Mouse (Mus musculus) heart, embryonic 16.5 days (tissue): ENCODE measurements around the gene Dclk1. TPM values are rescaled to one million over a fixed set of nuclear protein-coding genes. Genes with fewer than 3 reads are reported as not detected.

Source experiments
- ATAC-seq: fragments of 200-750 bp; cut with Nextera tagmentation; replicated peaks from 2 replicates; pipeline ENCODE4 v1.8.0; 2017; ENCODE audit warnings: moderate number of reproducible peaks; ENCODE audit not compliant: insufficient read depth, low FRiP score; ENCODE audit errors: extremely low read depth
- H3K27ac ChIP-seq: fragments of 300-500 bp; sonication (generic); 2 replicates; pipeline ENCODE4 v1.5.1; 2014; ENCODE audit warnings: mild to moderate bottlenecking, low read length, control low read depth, moderate library complexity
- H3K27me3 ChIP-seq: fragments of 300-500 bp; sonication (generic); 2 replicates; pipeline ENCODE4 v1.6.1; 2014; ENCODE audit warnings: low read length, mixed read lengths; ENCODE audit not compliant: control insufficient read depth, insufficient read depth
- H3K36me3 ChIP-seq: fragments of 300-500 bp; sonication (generic); 2 replicates; pipeline ENCODE4 v1.6.1; 2014; ENCODE audit not compliant: control insufficient read depth, insufficient read depth
- H3K4me1 ChIP-seq: fragments of 300-500 bp; sonication (generic); 2 replicates; pipeline ENCODE4 v1.6.1; 2014; ENCODE audit warnings: low read length, mixed read lengths; ENCODE audit not compliant: control insufficient read depth, insufficient read depth
- H3K4me2 ChIP-seq: fragments of 300-500 bp; sonication (generic); 2 replicates; pipeline ENCODE4 v1.6.1; 2014; ENCODE audit warnings: low read depth, mild to moderate bottlenecking, control low read depth, low read length
- H3K4me3 ChIP-seq: fragments of 300-500 bp; sonication (generic); 2 replicates; pipeline ENCODE4 v1.5.1; 2014; ENCODE audit warnings: mild to moderate bottlenecking, control low read depth, low read length
- H3K9ac ChIP-seq: fragments of 300-500 bp; sonication (generic); 2 replicates; pipeline ENCODE4 v1.6.1; 2014; ENCODE audit warnings: low read length, control low read depth
- H3K9me3 ChIP-seq: fragments of 300-500 bp; sonication (generic); replicated peaks from 2 replicates; pipeline ENCODE4 v1.6.1; 2016; ENCODE audit warnings: low read length; ENCODE audit not compliant: control insufficient read depth
- WGBS: fragments of 180-500 bp; shearing (Covaris S2); extraction: QIAGEN DNeasy Blood & Tissue Kit; methylation state at CpG from one replicate; pipeline ENCODE4 v1.1.7; 2014; 5-methylcytosine and 5-hydroxymethylcytosine counted together
- polyA plus RNA-seq: library from polyadenylated mRNA; unstranded; fragments of >200 nt; fragmentation: Nextera tagmentation; extraction: Ambion mirVana; gene quantifications from 2 replicates; pipeline ENCODE4 v1.2.1, GENCODE M21; 2015

Dclk1 gene
- polyA plus RNA-seq, 1 experiment from 2014 or later, result 5.4 TPM

DNA sequence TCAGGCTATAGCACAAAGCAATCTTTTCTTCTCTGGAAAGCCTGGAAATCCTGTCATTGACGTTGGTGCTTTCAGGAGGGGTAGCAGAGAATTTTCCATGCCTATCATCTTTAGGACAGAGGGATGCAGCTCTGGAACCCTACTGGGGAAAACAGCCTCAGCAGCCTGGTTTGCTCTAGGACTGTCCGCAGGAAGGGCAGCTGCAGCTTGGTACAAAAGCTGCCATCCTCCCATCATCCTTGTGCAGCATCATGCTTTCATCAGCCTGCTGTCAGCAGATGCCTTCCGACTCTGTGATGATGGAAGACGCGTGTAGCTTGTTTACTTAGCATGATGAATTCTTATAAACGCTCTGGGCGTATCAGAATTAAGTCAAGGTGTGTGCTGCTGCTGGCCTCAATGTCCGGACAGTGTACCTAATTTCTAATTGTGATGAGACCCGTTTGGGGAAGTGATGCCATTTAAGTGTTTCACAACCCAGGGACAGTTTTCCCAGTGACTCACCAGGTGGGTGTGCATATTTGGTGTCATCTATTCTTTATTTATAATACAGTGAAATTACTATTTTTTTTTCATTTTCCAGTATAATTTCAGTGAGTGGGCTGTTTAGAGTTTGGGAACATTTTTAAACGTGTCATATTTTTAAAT, 50.7 kb downstream of the Dclk1 start:
- Histone ChIP-seq H3K4me1 (no peaks in the 10 kb centered on the region), H3K9ac (no peak overlapping the region), H3K4me3 (no peak overlapping the region), H3K4me2 (no peak overlapping the region), H3K27ac (no peak overlapping the region), H3K27me3 (no peaks in the 10 kb centered on the region), H3K9me3 (no peaks in the 10 kb centered on the region), H3K36me3 (no peaks in the 10 kb centered on the region)
- no peak for ATAC-seq
- WGBS, result 74% methylated on average over 10 of the region's 10 CpGs

DNA sequence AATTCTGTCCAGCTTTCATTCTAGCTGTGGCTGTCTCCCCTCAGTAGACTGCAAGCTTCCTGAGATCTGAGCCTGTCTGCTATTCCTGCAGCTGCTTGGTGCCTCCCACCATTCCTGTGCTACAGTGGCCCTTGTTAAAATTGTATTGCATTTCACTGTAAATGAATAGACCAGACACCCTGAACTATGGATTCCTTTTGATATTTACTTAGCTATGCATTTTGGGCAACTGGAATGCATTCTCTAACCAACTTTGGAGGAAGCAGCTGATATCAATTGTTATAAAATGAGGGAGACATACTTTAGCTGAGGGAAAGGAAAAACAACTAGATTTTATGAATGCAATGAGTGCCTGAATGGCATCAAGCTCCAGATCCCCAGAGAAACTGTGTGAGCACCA, 63.5 kb downstream of the Dclk1 start:
- Histone ChIP-seq H3K4me1 (no peaks in the 10 kb centered on the region), H3K4me2 (no peak overlapping the region), H3K4me3 (no peak overlapping the region), H3K9ac (no peak overlapping the region), H3K36me3 (no peaks in the 10 kb centered on the region), H3K27me3 (no peaks in the 10 kb centered on the region), H3K27ac (no peak overlapping the region), H3K9me3 (0 out of 2 replicates have a peak, but pooled peaks cover 2% of the 10 kb centered on the region)
- ATAC-seq, result no peak

DNA sequence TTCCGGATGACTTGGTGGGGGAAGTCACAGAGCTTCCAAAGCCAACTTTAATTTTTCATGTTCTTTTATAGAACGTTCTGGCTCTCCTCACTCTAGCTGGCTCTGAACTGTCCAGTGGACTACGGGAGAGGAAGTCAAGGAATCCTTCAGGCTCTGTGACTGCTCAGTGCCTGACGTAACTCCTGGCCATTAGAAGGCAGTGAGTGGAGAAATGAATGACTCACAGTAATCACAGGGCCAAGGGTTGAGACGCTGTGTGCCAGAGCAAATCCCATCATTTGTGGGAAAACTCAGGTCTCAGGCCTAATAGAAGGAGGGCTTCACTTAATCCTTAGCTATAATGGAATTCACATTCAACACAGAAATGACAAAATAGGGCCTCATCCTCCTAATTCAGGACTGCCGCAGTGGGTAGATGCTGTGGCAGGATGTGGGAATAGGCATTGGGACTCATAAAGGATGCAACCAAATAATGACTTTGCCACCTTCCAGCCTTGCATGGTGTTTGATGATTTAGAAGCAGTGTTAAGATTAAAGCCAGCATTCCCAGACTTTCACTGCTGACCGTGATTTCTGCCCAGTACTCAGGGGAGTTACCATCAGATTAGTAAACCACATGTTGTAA, 65.5 kb downstream of the Dclk1 start:
- Histone ChIP-seq H3K9me3 (no peaks in the 10 kb centered on the region), H3K9ac (no peak overlapping the region), H3K27me3 (no peaks in the 10 kb centered on the region), H3K4me1 (no peaks in the 10 kb centered on the region), H3K4me2 (no peak overlapping the region), H3K36me3 (no peaks in the 10 kb centered on the region), H3K4me3 (no peak overlapping the region), H3K27ac (no peak overlapping the region)
- ATAC-seq, result peak; percentile 67; the same call in 1 of the 2 replicates
- WGBS, result 61% methylated on average over 7 of the region's 7 CpGs

DNA sequence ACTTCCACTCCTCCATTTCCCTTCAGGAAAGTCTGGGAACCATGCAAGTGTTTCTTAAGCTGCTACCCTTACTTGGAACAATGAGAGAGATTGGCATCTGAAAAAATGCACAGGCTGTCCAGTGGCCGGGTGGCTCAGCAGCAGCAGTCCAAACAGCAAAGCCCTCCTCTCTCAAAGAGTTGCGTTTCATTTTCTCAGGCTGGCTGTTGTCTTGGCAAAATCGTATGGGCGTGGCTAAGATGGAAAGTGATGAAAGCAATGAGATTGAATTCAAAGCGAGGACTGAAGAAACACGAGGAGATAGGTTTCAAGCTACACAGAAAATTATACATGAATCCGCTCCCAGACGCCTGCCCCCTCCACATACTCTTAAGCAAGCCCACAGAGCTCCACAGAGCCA, 67.8 kb downstream of the Dclk1 start:
- Histone ChIP-seq H3K27me3 (no peaks in the 10 kb centered on the region), H3K4me3 (no peak overlapping the region), H3K27ac (no peak overlapping the region), H3K36me3 (no peaks in the 10 kb centered on the region), H3K9ac (no peak overlapping the region), H3K9me3 (no peaks in the 10 kb centered on the region), H3K4me1 (no peaks in the 10 kb centered on the region), H3K4me2 (no peak overlapping the region)
- 56% methylated on average over 8 of the region's 8 CpGs for WGBS
- no peak for ATAC-seq

DNA sequence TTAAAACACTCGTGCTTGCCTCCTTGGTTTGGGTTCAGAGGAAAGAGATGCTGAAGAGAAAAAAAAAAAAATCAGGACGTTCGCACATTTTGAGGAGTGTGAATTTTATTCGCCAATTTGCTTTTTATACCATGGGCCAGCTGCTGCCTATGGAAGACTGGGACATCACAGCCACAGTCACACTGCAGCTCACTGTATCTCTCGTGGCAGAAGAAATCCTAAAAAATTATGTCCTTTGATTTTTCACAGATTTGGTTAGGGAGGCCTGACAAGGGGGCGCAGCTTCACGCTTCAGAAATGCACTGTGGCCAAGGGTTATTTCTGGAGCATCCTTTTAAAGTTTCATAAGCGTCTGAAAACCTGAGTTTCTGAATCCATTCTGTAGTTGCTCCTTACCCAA, 73.7 kb downstream of the Dclk1 start:
- H3K4me3 ChIP-seq, result no peak overlapping the region
- H3K27ac ChIP-seq, result no peak overlapping the region
- ATAC-seq, result no peak
- no peaks in the 10 kb centered on the region for H3K36me3 ChIP-seq
- no peaks in the 10 kb centered on the region for H3K27me3 ChIP-seq
- H3K4me2 ChIP-seq, result no peak overlapping the region
- H3K9ac ChIP-seq, result no peak overlapping the region
- H3K4me1 ChIP-seq, result no peaks in the 10 kb centered on the region
- WGBS, result 78% methylated on average over 8 of the region's 8 CpGs
- no peaks in the 10 kb centered on the region for H3K9me3 ChIP-seq

DNA sequence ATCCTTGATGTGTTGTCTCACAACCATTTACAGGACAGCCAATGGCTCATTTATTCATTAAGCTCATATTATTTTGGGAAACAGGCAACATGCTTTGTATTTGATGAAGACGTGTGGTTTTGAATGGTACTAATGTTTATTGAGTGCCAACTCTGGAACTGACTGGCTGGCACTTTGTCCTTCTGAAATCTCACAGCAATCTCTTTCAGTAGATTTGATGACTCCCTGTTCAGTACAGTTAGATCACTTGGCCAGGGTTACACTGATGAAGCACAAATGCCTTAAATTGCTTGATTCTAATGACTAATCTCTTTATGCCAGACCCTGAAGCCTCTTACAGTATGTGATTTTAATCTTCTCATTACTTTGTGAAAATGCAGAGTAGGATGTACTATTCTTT, 75.9 kb downstream of the Dclk1 start:
- Histone ChIP-seq H3K36me3 (no peaks in the 10 kb centered on the region), H3K4me3 (no peak overlapping the region), H3K4me1 (no peaks in the 10 kb centered on the region), H3K9ac (no peak overlapping the region), H3K9me3 (no peaks in the 10 kb centered on the region), H3K27ac (no peak overlapping the region), H3K27me3 (no peaks in the 10 kb centered on the region), H3K4me2 (no peak overlapping the region)
- ATAC-seq, result no peak
- WGBS, result 70% methylated on average over 1 of the region's 1 CpGs

DNA sequence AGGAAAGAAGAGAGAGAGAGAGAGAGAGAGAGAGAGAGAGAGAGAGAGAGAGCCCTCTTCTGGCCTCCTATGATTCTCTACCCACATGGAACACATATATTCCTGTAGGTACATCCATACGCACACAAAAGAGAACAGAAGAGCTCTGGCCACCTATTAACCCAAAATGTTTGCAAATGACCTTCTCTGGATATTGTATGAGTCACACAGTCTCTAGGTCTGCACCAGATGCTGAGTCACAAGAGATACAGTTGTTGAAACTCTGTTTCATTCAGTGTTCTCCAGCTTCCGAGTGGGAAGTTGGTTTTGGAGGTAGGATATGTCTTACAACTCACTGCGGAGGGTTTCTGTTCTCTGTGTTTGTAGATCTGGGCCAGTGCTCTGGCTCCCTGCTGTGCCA, 78.4 kb downstream of the Dclk1 start:
- no peak overlapping the region for H3K9ac ChIP-seq
- H3K9me3 ChIP-seq, result no peaks in the 10 kb centered on the region
- WGBS, result 88% methylated on average over 3 of the region's 3 CpGs
- H3K4me2 ChIP-seq, result no peak overlapping the region
- no peaks in the 10 kb centered on the region for H3K27me3 ChIP-seq
- no peak overlapping the region for H3K27ac ChIP-seq
- H3K36me3 ChIP-seq, result no peaks in the 10 kb centered on the region
- no peaks in the 10 kb centered on the region for H3K4me1 ChIP-seq
- ATAC-seq, result no peak
- H3K4me3 ChIP-seq, result no peak overlapping the region

DNA sequence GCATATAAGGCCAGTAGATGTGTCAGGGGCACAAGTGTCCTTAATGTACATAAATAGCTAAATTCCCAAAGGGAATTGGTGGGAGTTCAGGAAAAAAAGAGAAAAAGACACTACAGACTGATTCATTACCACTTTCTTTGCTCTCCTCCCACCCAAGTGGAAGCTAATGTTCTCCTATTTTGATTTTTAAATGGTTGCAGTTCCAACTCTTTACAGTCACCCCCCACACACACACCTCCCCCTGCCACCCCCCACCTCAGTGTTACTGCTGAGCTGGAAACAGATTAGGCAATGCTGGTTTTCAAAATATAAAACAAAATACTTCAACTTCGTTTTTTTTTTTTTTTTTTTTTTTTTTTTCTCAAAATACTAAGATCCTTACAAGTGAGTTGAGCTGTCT, 81.9 kb downstream of the Dclk1 start:
- WGBS, result 16% methylated on average over 1 of the region's 1 CpGs
- Histone ChIP-seq H3K4me2 (no peak overlapping the region), H3K27ac (no peak overlapping the region), H3K36me3 (no peaks in the 10 kb centered on the region), H3K9me3 (no peaks in the 10 kb centered on the region), H3K9ac (no peak overlapping the region), H3K27me3 (no peaks in the 10 kb centered on the region), H3K4me1 (no peaks in the 10 kb centered on the region), H3K4me3 (no peak overlapping the region)
- ATAC-seq, result no peak

DNA sequence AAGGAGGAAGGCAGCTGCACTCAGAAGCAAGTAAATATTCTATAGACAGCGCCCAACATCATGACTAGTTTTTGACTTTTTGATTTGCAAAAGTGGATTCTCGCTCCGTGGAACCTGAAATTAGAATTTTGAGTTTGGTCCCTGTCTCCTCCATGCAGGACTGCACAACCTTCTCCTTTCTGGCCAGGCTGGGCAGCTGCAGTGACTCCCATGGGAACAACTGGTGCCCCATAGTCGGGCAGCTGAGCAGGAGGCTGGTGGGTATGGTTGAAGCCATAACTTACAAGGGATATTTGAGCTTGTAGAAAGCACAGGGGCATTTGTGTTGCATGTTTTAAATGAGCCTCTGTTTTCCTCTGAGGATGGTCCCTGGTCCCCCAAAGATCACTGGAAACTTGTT, 88.3 kb downstream of the Dclk1 start:
- ATAC-seq, result no peak
- Histone ChIP-seq H3K9ac (no peak overlapping the region), H3K27ac (no peak overlapping the region), H3K4me2 (no peak overlapping the region), H3K36me3 (no peaks in the 10 kb centered on the region), H3K27me3 (no peaks in the 10 kb centered on the region), H3K4me1 (no peaks in the 10 kb centered on the region), H3K4me3 (no peak overlapping the region), H3K9me3 (no peaks in the 10 kb centered on the region)
- 86% methylated on average over 4 of the region's 4 CpGs for WGBS
